Mouse (Mus musculus): ENCODE data around the gene Kif7.

DNA sequence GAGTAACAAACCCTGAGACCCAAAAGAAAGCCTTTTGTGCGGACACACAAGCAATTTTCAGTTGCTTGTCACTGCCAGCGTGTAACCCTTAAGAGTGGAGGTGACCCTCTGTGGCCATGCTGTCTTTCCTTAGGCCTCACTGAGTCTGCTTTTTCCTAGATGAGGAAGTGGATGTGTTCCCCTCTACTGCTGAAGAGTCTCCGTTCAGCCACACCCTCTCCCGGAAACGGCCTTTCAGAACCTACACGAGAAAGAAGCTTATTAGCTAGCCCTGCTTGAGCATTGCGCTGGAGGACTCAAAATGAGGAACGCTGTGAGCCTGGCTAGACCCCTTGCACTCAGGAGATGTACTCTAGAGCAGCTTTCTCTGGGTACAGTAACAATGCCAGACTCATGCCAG lies 19.0 kb downstream of the Kif7 start:
- no peak for TF ChIP-seq CTCF (IDR thresholded peaks at IDR 0.05)
- no peak for TF ChIP-seq POLR2A (IDR thresholded peaks at IDR 0.05; ENCODE audit: insufficient read depth, low read depth, low read length)
- TF ChIP-seq EP300 (IDR thresholded peaks at IDR 0.05; ENCODE audit: insufficient read depth, low read depth, low read length), result no peak
